Mouse (Mus musculus) forebrain, postnatal 0 days (tissue): ENCODE data around the gene Klhl23. TPM values are rescaled to one million over a fixed set of nuclear protein-coding genes. Genes with fewer than 3 reads are reported as not detected.

Experiments
- ATAC-seq: fragments of 200-750 bp; cut with Nextera tagmentation; 2 replicates; pipeline ENCODE4 v1.8.0; 2017; ENCODE audit warnings: mild to moderate bottlenecking, moderate library complexity
- DNase-seq: peaks from one replicate; pipeline ENCODE4 v3.0.0-alpha.2; 2015
- H3K27ac ChIP-seq: fragments of 300-500 bp; sonication (generic); 2 replicates; pipeline ENCODE4 v1.5.1; 2014; ENCODE audit warnings: low read depth, mild to moderate bottlenecking, antibody characterized with exemption, low read length, moderate library complexity, mixed read lengths
- H3K27me3 ChIP-seq: fragments of 300-500 bp; sonication (generic); 2 replicates; pipeline ENCODE4 v1.6.1; 2014; ENCODE audit warnings: mild to moderate bottlenecking, low read length, mixed read lengths; ENCODE audit not compliant: insufficient read depth
- H3K36me3 ChIP-seq: fragments of 300-500 bp; sonication (generic); 2 replicates; pipeline ENCODE4 v1.6.1; 2014; ENCODE audit warnings: mild to moderate bottlenecking, moderate library complexity; ENCODE audit not compliant: insufficient read depth
- H3K4me1 ChIP-seq: fragments of 300-500 bp; sonication (generic); 2 replicates; pipeline ENCODE4 v1.6.1; 2014; ENCODE audit warnings: antibody characterized with exemption; ENCODE audit not compliant: insufficient read depth
- H3K4me2 ChIP-seq: fragments of 300-500 bp; sonication (generic); 2 replicates; pipeline ENCODE4 v1.6.1; 2014; ENCODE audit warnings: low read depth, mild to moderate bottlenecking, moderate library complexity
- H3K4me3 ChIP-seq: fragments of 300-500 bp; sonication (generic); 2 replicates; pipeline ENCODE4 v1.5.1; 2014; ENCODE audit warnings: low read depth, low read length, mixed read lengths
- H3K9ac ChIP-seq: fragments of 300-500 bp; sonication (generic); 2 replicates; pipeline ENCODE4 v1.6.1; 2014; ENCODE audit warnings: mild to moderate bottlenecking
- H3K9me3 ChIP-seq: fragments of 300-500 bp; sonication (generic); 2 replicates; pipeline ENCODE4 v1.6.1; 2016; ENCODE audit warnings: low read length
- CTCF ChIP-seq: sonication (generic); IDR thresholded peaks from 2 replicates; pipeline ENCODE4 v1.5.1; 2016; ENCODE audit warnings: antibody characterized with exemption, control low read depth, low read depth
- WGBS: fragments of 180-500 bp; shearing (Covaris S2); extraction: QIAGEN DNeasy Blood & Tissue Kit; methylation state at CpG from one replicate; pipeline ENCODE4 v1.1.7; 2014; 5-methylcytosine and 5-hydroxymethylcytosine counted together
- polyA plus RNA-seq: library from polyadenylated mRNA; unstranded; fragments of >200 nt; fragmentation: Nextera tagmentation; extraction: Ambion mirVana; gene quantifications from 2 replicates; pipeline ENCODE4 v1.2.1, GENCODE M21; 2015
- total RNA-seq: library from RNA; depleted of rRNA; stranded (reverse); fragments of >200 nt; gene quantifications from 2 replicates; pipeline ENCODE4 v1.2.3, GENCODE M21; 2014; rRNA removed

Gene Klhl23
- total RNA-seq: 163 and 199 TPM in 2 replicates
- 43.0 and 87.2 TPM in 2 replicates for polyA plus RNA-seq

GRCm38 (mm10) chr2:69821711-69822110 is at the start of gene Klhl23:
Gene Klhl23, plus strand, starts transcription at chr2:69821944.
- Histone ChIP-seq H3K9ac (peak within 1 kb of the TSS; percentile 95), H3K27me3 (no peaks in the 10 kb centered on the region), H3K4me3 (peak within 1 kb of the TSS; percentile 89), H3K27ac (peak within 1 kb of the TSS; percentile 98), H3K36me3 (0 out of 2 replicates have a peak, but pooled peaks cover 7% of the 10 kb centered on the region), H3K4me2 (peak within 1 kb of the TSS; percentile 67), H3K9me3 (no peaks in the 10 kb centered on the region), H3K4me1 (peaks cover 33% of the 10 kb centered on the region)
- DNase-seq (no peak), ATAC-seq (no peak)
- 19% methylated on average over 8 of the region's 8 CpGs for WGBS
- TF ChIP-seq CTCF: no peak

GRCm38 (mm10) chr2:69773331-69773730 is 48.4 kb upstream of the Klhl23 start:
- H3K27me3 ChIP-seq: no peaks in the 10 kb centered on the region
- ATAC-seq (peak; percentile 92), DNase-seq (peak; percentile 63)
- no peaks in the 10 kb centered on the region for H3K4me1 ChIP-seq
- no peak for TF ChIP-seq CTCF
- H3K9me3 ChIP-seq: no peaks in the 10 kb centered on the region
- H3K4me3 ChIP-seq: no peak overlapping the region
- H3K9ac ChIP-seq: no peak overlapping the region
- no peak overlapping the region for H3K27ac ChIP-seq
- H3K4me2 ChIP-seq: no peak overlapping the region
- WGBS: 76% methylated on average over 3 of the region's 3 CpGs
- peaks cover 13% of the 10 kb centered on the region for H3K36me3 ChIP-seq

- Histone ChIP-seq H3K9ac (no peak overlapping the region), H3K27me3 (no peaks in the 10 kb centered on the region), H3K9me3 (no peaks in the 10 kb centered on the region), H3K36me3 (peaks cover 18% of the 10 kb centered on the region), H3K4me1 (no peaks in the 10 kb centered on the region), H3K27ac (peak overlapping the region; percentile 9; the same call in 1 of the 2 replicates), H3K4me2 (no peak overlapping the region), H3K4me3 (no peak overlapping the region)
- WGBS: 70% methylated on average over 7 of the region's 7 CpGs
- DNase-seq: peak; percentile 65
- ATAC-seq: peak; percentile 60
- no peak for TF ChIP-seq CTCF
Observed at GRCm38 (mm10) chr2:69777985-69778835, 43.5 kb upstream of the Klhl23 start.

GRCm38 (mm10) chr2:69778836-69779177 is 42.9 kb upstream of the Klhl23 start:
- no peak for ATAC-seq
- no peak overlapping the region for H3K27ac ChIP-seq
- H3K27me3 ChIP-seq: no peaks in the 10 kb centered on the region
- peaks cover 18% of the 10 kb centered on the region for H3K36me3 ChIP-seq
- no peak overlapping the region for H3K4me2 ChIP-seq
- no peak overlapping the region for H3K9ac ChIP-seq
- no peaks in the 10 kb centered on the region for H3K9me3 ChIP-seq
- TF ChIP-seq CTCF: peak; percentile 45
- DNase-seq: no peak
- H3K4me3 ChIP-seq: no peak overlapping the region
- 44% methylated on average over 5 of the region's 5 CpGs for WGBS
- no peaks in the 10 kb centered on the region for H3K4me1 ChIP-seq

- 21% methylated on average over 9 of the region's 9 CpGs for WGBS
- ATAC-seq: peak; percentile 25; the same call in 1 of the 2 replicates
- TF ChIP-seq CTCF: no peak
Observed at GRCm38 (mm10) chr2:69788974-69789373, 32.8 kb upstream of the Klhl23 start.

GRCm38 (mm10) chr2:69789429-69790069 is 32.2 kb upstream of the Klhl23 start, which contains the start of the genes Ccdc173 and Phospho2:
Gene Ccdc173, minus strand, starts transcription at chr2:69789575.
Gene Phospho2, plus strand, starts transcription at chr2:69789623.
- Histone ChIP-seq H3K36me3 (0 out of 2 replicates have a peak, but pooled peaks cover 4% of the 10 kb centered on the region), H3K27ac (peak within 1 kb of the TSS; percentile 89), H3K27me3 (no peaks in the 10 kb centered on the region), H3K4me3 (peak within 1 kb of the TSS; percentile 60), H3K4me1 (no peaks in the 10 kb centered on the region), H3K4me2 (peak within 1 kb of the TSS; percentile 74), H3K9ac (peak within 1 kb of the TSS; percentile 63), H3K9me3 (no peaks in the 10 kb centered on the region)
- no peak for TF ChIP-seq CTCF
- peak; percentile 97 for ATAC-seq
- 3% methylated on average over 48 of the region's 48 CpGs for WGBS
- peak; percentile 98 for DNase-seq

More at GRCm38 (mm10) chr2:69788974-69789373, 32.8 kb upstream of the Klhl23 start:
- Histone ChIP-seq H3K4me2 (peak overlapping the region; percentile 74), H3K27ac (peak overlapping the region; percentile 89; the same call in 1 of the 2 replicates), H3K36me3 (0 out of 2 replicates have a peak, but pooled peaks cover 4% of the 10 kb centered on the region), H3K27me3 (no peaks in the 10 kb centered on the region), H3K9me3 (no peaks in the 10 kb centered on the region), H3K9ac (peak overlapping the region; percentile 63), H3K4me3 (peak overlapping the region; percentile 60), H3K4me1 (no peaks in the 10 kb centered on the region)
- no peak for DNase-seq
